Mouse (Mus musculus): Measurements from ENCODE around the gene Fam178b. TPM values are rescaled to one million over a fixed set of nuclear protein-coding genes. Genes with fewer than 3 reads are reported as not detected.
A peak's percentile ranks its signal among the peaks of the same experiment; 100 is the strongest.

The Fam178b gene
- polyA plus RNA-seq, 1 experiment from 2014 or later: not detected

GRCm38 (mm10) chr1:36522210-36522609, 160.8 kb downstream of the Fam178b start:
- no peak overlapping the region for H3K9ac ChIP-seq
- WGBS: 92% methylated on average over 7 of the region's 7 CpGs
- peaks cover 4% of the 10 kb centered on the region; the same call in 1 of the 2 replicates for H3K4me1 ChIP-seq (replicated peaks)
- no peaks in the 10 kb centered on the region for H3K9me3 ChIP-seq
- H3K4me3 ChIP-seq: no peak overlapping the region
- H3K36me3 ChIP-seq: peaks cover 62% of the 10 kb centered on the region
- H3K27ac ChIP-seq (replicated peaks): no peak overlapping the region
- H3K4me2 ChIP-seq: no peak overlapping the region
- ATAC-seq (ENCODE audit: low FRiP score, low read depth): no peak
- H3K27me3 ChIP-seq: no peaks in the 10 kb centered on the region

GRCm38 (mm10) chr1:36519626-36520025, 163.4 kb downstream of the Fam178b start:
- H3K4me3 ChIP-seq: no peak overlapping the region
- no peaks in the 10 kb centered on the region for H3K9me3 ChIP-seq
- no peak overlapping the region for H3K9ac ChIP-seq
- peaks cover 22% of the 10 kb centered on the region for H3K4me1 ChIP-seq (replicated peaks)
- no peaks in the 10 kb centered on the region for H3K27me3 ChIP-seq
- H3K4me2 ChIP-seq: no peak overlapping the region
- peaks cover 46% of the 10 kb centered on the region for H3K36me3 ChIP-seq
- no peak overlapping the region for H3K27ac ChIP-seq (replicated peaks)
- 84% methylated on average over 11 of the region's 11 CpGs for WGBS
- no peak for ATAC-seq (ENCODE audit: low FRiP score, low read depth)

GRCm38 (mm10) chr1:36518259-36518658, 164.7 kb downstream of the Fam178b start:
- 82% methylated on average over 3 of the region's 3 CpGs for WGBS

GRCm38 (mm10) chr1:36513718-36514117, 169.3 kb downstream of the Fam178b start:
- Histone ChIP-seq H3K27ac (replicated peaks) (no peak overlapping the region; the same call in 1 of the 2 replicates), H3K4me1 (replicated peaks) (peaks cover 35% of the 10 kb centered on the region), H3K4me3 (peak overlapping the region; percentile 94), H3K36me3 (no peaks in the 10 kb centered on the region), H3K9ac (peak overlapping the region; percentile 91; the same call in 1 of the 2 replicates), H3K27me3 (no peaks in the 10 kb centered on the region), H3K4me2 (peak overlapping the region; percentile 68), H3K9me3 (no peaks in the 10 kb centered on the region)
- 30% methylated on average over 2 of the region's 2 CpGs for WGBS
- no peak for ATAC-seq (ENCODE audit: low FRiP score, low read depth)

More at GRCm38 (mm10) chr1:36518259-36518658, 164.7 kb downstream of the Fam178b start:
- H3K9me3 ChIP-seq: no peaks in the 10 kb centered on the region
- no peak overlapping the region for H3K27ac ChIP-seq (replicated peaks)
- no peaks in the 10 kb centered on the region for H3K27me3 ChIP-seq
- ATAC-seq (ENCODE audit: low FRiP score, low read depth): no peak
- H3K9ac ChIP-seq: no peak overlapping the region
- H3K4me3 ChIP-seq: no peak overlapping the region
- H3K4me2 ChIP-seq: no peak overlapping the region
- H3K4me1 ChIP-seq (replicated peaks): peaks cover 35% of the 10 kb centered on the region
- peaks cover 35% of the 10 kb centered on the region for H3K36me3 ChIP-seq

- peak overlapping the region; percentile 68 for H3K4me2 ChIP-seq
- H3K27me3 ChIP-seq: no peaks in the 10 kb centered on the region
- H3K9ac ChIP-seq: peak overlapping the region; percentile 91
- H3K9me3 ChIP-seq: no peaks in the 10 kb centered on the region
- H3K36me3 ChIP-seq: no peaks in the 10 kb centered on the region
- WGBS: 0% methylated on average over 1 of the region's 1 CpGs
- ATAC-seq (ENCODE audit: low FRiP score, low read depth): no peak
- H3K4me3 ChIP-seq: peak overlapping the region; percentile 94
- peak overlapping the region; percentile 98 for H3K27ac ChIP-seq (replicated peaks)
- peaks cover 35% of the 10 kb centered on the region for H3K4me1 ChIP-seq (replicated peaks)
Observed at GRCm38 (mm10) chr1:36513310-36513709, 169.7 kb downstream of the Fam178b start.

- no peaks in the 10 kb centered on the region for H3K9me3 ChIP-seq
- no peaks in the 10 kb centered on the region for H3K36me3 ChIP-seq
- peak overlapping the region; percentile 68 for H3K4me2 ChIP-seq
- peak overlapping the region; percentile 91 for H3K9ac ChIP-seq
- no peaks in the 10 kb centered on the region for H3K27me3 ChIP-seq
- peaks cover 35% of the 10 kb centered on the region for H3K4me1 ChIP-seq (replicated peaks)
- peak overlapping the region; percentile 98 for H3K27ac ChIP-seq (replicated peaks)
- peak overlapping the region; percentile 94 for H3K4me3 ChIP-seq
- 1% methylated on average over 16 of the region's 16 CpGs for WGBS
- no peak for ATAC-seq (ENCODE audit: low FRiP score, low read depth)
Observed at GRCm38 (mm10) chr1:36512966-36513280, 170.1 kb downstream of the Fam178b start.

Small RNAs within 50 kb of the gene (microRNA-seq; reads per million reads assigned to microRNA genes)
- not detected for gene Gm24133

Other genes with a start within 250 kb of the Fam178b start
- 66.7 and 68.2 TPM in 2 replicates for gene Lman2l, start 237.9 kb downstream of the Fam178b start, polyA plus RNA-seq (2015; fragmentation: Nextera tagmentation; extraction: Ambion mirVana)
- 10.8 TPM in 2 replicates for gene Cnnm4, start 211.6 kb downstream of the Fam178b start, polyA plus RNA-seq (2015; fragmentation: Nextera tagmentation; extraction: Ambion mirVana)
- 6.0 and 6.5 TPM in 2 replicates for gene Cnnm3, start 171.3 kb downstream of the Fam178b start, polyA plus RNA-seq (2015; fragmentation: Nextera tagmentation; extraction: Ambion mirVana)
- 18.9 and 19.6 TPM in 2 replicates for gene Ankrd23, start 146.3 kb downstream of the Fam178b start, polyA plus RNA-seq (2015; fragmentation: Nextera tagmentation; extraction: Ambion mirVana)
- 0.62 TPM in 1 of 2 replicates, not detected in the other for gene Gm42417, start 143.8 kb downstream of the Fam178b start, polyA plus RNA-seq (2015; fragmentation: Nextera tagmentation; extraction: Ambion mirVana)
- gene Ankrd39, start 135.7 kb downstream of the Fam178b start, polyA plus RNA-seq (2015; fragmentation: Nextera tagmentation; extraction: Ambion mirVana): 28.7 and 29.9 TPM in 2 replicates
- gene Sema4c, start 124.8 kb downstream of the Fam178b start, polyA plus RNA-seq (2015; fragmentation: Nextera tagmentation; extraction: Ambion mirVana): 26.2 and 26.8 TPM in 2 replicates
- 713 and 784 TPM in 2 replicates for gene Cox5b, start 8.3 kb upstream of the Fam178b start, polyA plus RNA-seq (2015; fragmentation: Nextera tagmentation; extraction: Ambion mirVana)
- 0.56 and 0.64 TPM in 2 replicates for gene 4933424G06Rik, start 27.0 kb upstream of the Fam178b start, polyA plus RNA-seq (2015; fragmentation: Nextera tagmentation; extraction: Ambion mirVana)
- 107 and 110 TPM in 2 replicates for gene Actr1b, start 31.2 kb upstream of the Fam178b start, polyA plus RNA-seq (2015; fragmentation: Nextera tagmentation; extraction: Ambion mirVana)
- gene Zap70, start 78.6 kb upstream of the Fam178b start, polyA plus RNA-seq (2015; fragmentation: Nextera tagmentation; extraction: Ambion mirVana): 1.4 and 1.5 TPM in 2 replicates

Data from hindbrain, embryonic 15.5 days (tissue).